Mouse (Mus musculus): ENCODE data around the gene Ocln. TPM values are rescaled to one million over a fixed set of nuclear protein-coding genes. Genes with fewer than 3 reads are reported as not detected.

Gene Ocln
- polyA plus RNA-seq, 1 experiment from 2014 or later, result 76.9 TPM

GRCm38 (mm10) chr13:100551371-100552008, 1.0 kb downstream of the Ocln start:
- Histone ChIP-seq H3K4me3 (ENCODE audit: low read depth, low read length) (peak overlapping the region; percentile 79), H3K9me3 (ENCODE audit: low read length) (no peaks in the 10 kb centered on the region), H3K4me2 (replicated peaks; ENCODE audit: low read depth, low read length) (peak overlapping the region; percentile 77), H3K9ac (replicated peaks; ENCODE audit: low read depth) (peak overlapping the region; percentile 72), H3K27me3 (replicated peaks; ENCODE audit: insufficient read depth, low read length) (peaks cover 7% of the 10 kb centered on the region), H3K4me1 (ENCODE audit: insufficient read depth, low read depth, low read length) (no peaks in the 10 kb centered on the region), H3K36me3 (ENCODE audit: insufficient read depth, low read length) (no peaks in the 10 kb centered on the region), H3K27ac (ENCODE audit: low read length) (peak overlapping the region; percentile 94)
- TF ChIP-seq CTCF (IDR thresholded peaks at IDR 0.05) (no peak), EP300 (IDR thresholded peaks at IDR 0.05) (no peak)
- ATAC-seq (peak; percentile 14), DNase-seq (ENCODE audit: low spot score) (peak; percentile 52)
- WGBS, result 2% methylated on average over 41 of the region's 41 CpGs

GRCm38 (mm10) chr13:100547269-100547668, 5.2 kb downstream of the Ocln start:
- no peak overlapping the region for H3K4me2 ChIP-seq (replicated peaks; ENCODE audit: low read depth, low read length)
- no peaks in the 10 kb centered on the region; the same call in 1 of the 2 replicates for H3K4me1 ChIP-seq (ENCODE audit: insufficient read depth, low read depth, low read length)
- H3K9me3 ChIP-seq (ENCODE audit: low read length), result no peaks in the 10 kb centered on the region
- TF ChIP-seq EP300 (IDR thresholded peaks at IDR 0.05) (no peak), CTCF (IDR thresholded peaks at IDR 0.05) (no peak)
- peaks cover 2% of the 10 kb centered on the region for H3K27me3 ChIP-seq (replicated peaks; ENCODE audit: insufficient read depth, low read length)
- H3K4me3 ChIP-seq (ENCODE audit: low read depth, low read length), result no peak overlapping the region
- ATAC-seq (no peak), DNase-seq (ENCODE audit: low spot score) (no peak)
- no peak overlapping the region for H3K27ac ChIP-seq (ENCODE audit: low read length)
- 65% methylated on average over 5 of the region's 5 CpGs for WGBS
- no peaks in the 10 kb centered on the region for H3K36me3 ChIP-seq (ENCODE audit: insufficient read depth, low read length)
- no peak overlapping the region for H3K9ac ChIP-seq (replicated peaks; ENCODE audit: low read depth)

DNA sequence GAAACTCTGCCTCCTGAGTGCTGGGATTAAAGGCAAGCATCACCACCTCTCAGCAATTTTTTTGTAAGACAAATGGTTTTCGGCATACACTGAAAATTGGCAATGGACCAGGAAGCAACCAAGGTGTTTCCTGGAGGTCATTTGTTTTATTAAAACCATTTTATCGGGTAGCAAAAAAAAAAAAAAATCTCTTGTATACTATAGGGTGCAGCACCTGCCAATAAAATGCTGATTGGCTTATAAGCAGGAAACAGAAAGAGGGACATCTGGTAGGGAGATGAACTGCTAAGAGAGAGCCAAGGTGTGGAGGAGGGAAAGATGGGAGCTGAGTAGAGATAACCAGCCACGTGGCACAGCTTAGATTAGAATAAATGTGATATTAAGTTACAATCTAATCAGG, 7.0 kb downstream of the Ocln start:
- no peaks in the 10 kb centered on the region for H3K9me3 ChIP-seq (ENCODE audit: low read length)
- no peaks in the 10 kb centered on the region for H3K36me3 ChIP-seq (ENCODE audit: insufficient read depth, low read length)
- DNase-seq (ENCODE audit: low spot score), result no peak
- H3K4me2 ChIP-seq (replicated peaks; ENCODE audit: low read depth, low read length), result no peak overlapping the region
- no peak overlapping the region for H3K4me3 ChIP-seq (ENCODE audit: low read depth, low read length)
- ATAC-seq, result no peak
- 45% methylated on average over 3 of the region's 3 CpGs for WGBS
- H3K27ac ChIP-seq (ENCODE audit: low read length), result no peak overlapping the region
- no peak for TF ChIP-seq CTCF (IDR thresholded peaks at IDR 0.05)
- TF ChIP-seq EP300 (IDR thresholded peaks at IDR 0.05), result no peak
- no peaks in the 10 kb centered on the region for H3K27me3 ChIP-seq (replicated peaks; ENCODE audit: insufficient read depth, low read length)
- H3K4me1 ChIP-seq (ENCODE audit: insufficient read depth, low read depth, low read length), result no peaks in the 10 kb centered on the region; the same call in 1 of the 2 replicates
- H3K9ac ChIP-seq (replicated peaks; ENCODE audit: low read depth), result no peak overlapping the region

DNA sequence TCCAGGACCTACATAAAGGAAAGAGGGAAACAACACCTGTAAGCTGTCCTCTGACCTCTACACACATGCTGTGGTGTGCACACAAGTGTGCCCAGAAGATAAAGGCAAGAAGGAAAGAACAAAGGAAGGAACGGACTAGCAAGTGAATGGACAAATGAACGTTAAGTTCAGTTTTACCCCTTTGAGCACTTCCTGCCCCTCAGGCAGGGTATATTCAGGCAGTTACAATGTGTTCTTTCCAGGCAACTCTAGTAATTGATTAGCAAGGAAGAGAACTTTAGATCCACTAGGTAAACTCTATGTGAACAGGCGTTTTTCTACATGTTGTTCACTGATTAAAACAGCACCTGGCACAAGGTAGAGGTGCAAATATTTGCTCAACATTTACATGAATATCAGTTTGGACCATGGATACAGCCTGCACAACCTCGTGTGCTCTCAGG, 8.3 kb downstream of the Ocln start:
- Histone ChIP-seq H3K4me1 (ENCODE audit: insufficient read depth, low read depth, low read length) (no peaks in the 10 kb centered on the region; the same call in 1 of the 2 replicates), H3K4me3 (ENCODE audit: low read depth, low read length) (no peak overlapping the region), H3K9ac (replicated peaks; ENCODE audit: low read depth) (no peak overlapping the region), H3K27me3 (replicated peaks; ENCODE audit: insufficient read depth, low read length) (no peaks in the 10 kb centered on the region), H3K27ac (ENCODE audit: low read length) (no peak overlapping the region), H3K36me3 (ENCODE audit: insufficient read depth, low read length) (no peaks in the 10 kb centered on the region), H3K4me2 (replicated peaks; ENCODE audit: low read depth, low read length) (no peak overlapping the region), H3K9me3 (ENCODE audit: low read length) (no peaks in the 10 kb centered on the region)
- 37% methylated on average over 4 of the region's 4 CpGs for WGBS
- no peak for TF ChIP-seq EP300 (IDR thresholded peaks at IDR 0.05)
- TF ChIP-seq CTCF (IDR thresholded peaks at IDR 0.05), result no peak
- ATAC-seq (no peak), DNase-seq (ENCODE audit: low spot score) (no peak)

- no peak overlapping the region for H3K4me2 ChIP-seq (replicated peaks; ENCODE audit: low read depth, low read length)
- no peaks in the 10 kb centered on the region for H3K36me3 ChIP-seq (ENCODE audit: insufficient read depth, low read length)
- H3K9ac ChIP-seq (replicated peaks; ENCODE audit: low read depth), result no peak overlapping the region
- TF ChIP-seq CTCF (IDR thresholded peaks at IDR 0.05) (no peak), EP300 (IDR thresholded peaks at IDR 0.05) (no peak)
- no peaks in the 10 kb centered on the region; the same call in 1 of the 2 replicates for H3K4me1 ChIP-seq (ENCODE audit: insufficient read depth, low read depth, low read length)
- no peak overlapping the region for H3K27ac ChIP-seq (ENCODE audit: low read length)
- H3K9me3 ChIP-seq (ENCODE audit: low read length), result no peaks in the 10 kb centered on the region
- H3K4me3 ChIP-seq (ENCODE audit: low read depth, low read length), result no peak overlapping the region
- DNase-seq (ENCODE audit: low spot score) (no peak), ATAC-seq (peak; percentile 32; the same call in 1 of the 2 replicates)
- WGBS, result 46% methylated on average over 10 of the region's 10 CpGs
- H3K27me3 ChIP-seq (replicated peaks; ENCODE audit: insufficient read depth, low read length), result no peaks in the 10 kb centered on the region
These were observed 9.3 kb downstream of the Ocln start for GRCm38 (mm10) chr13:100543011-100543767.

GRCm38 (mm10) chr13:100536149-100536548, 16.4 kb downstream of the Ocln start:
- H3K27ac ChIP-seq (ENCODE audit: low read length), result no peak overlapping the region
- WGBS, result 68% methylated on average over 3 of the region's 3 CpGs

More at GRCm38 (mm10) chr13:100536149-100536548, 16.4 kb downstream of the Ocln start:
- Histone ChIP-seq H3K9me3 (ENCODE audit: low read length) (no peaks in the 10 kb centered on the region), H3K27me3 (replicated peaks; ENCODE audit: insufficient read depth, low read length) (no peaks in the 10 kb centered on the region), H3K9ac (replicated peaks; ENCODE audit: low read depth) (no peak overlapping the region), H3K4me1 (ENCODE audit: insufficient read depth, low read depth, low read length) (peaks cover 4% of the 10 kb centered on the region; the same call in 1 of the 2 replicates), H3K36me3 (ENCODE audit: insufficient read depth, low read length) (no peaks in the 10 kb centered on the region), H3K4me3 (ENCODE audit: low read depth, low read length) (no peak overlapping the region), H3K4me2 (replicated peaks; ENCODE audit: low read depth, low read length) (no peak overlapping the region)
- no peak for ATAC-seq
- DNase-seq (ENCODE audit: low spot score), result no peak
- TF ChIP-seq EP300 (IDR thresholded peaks at IDR 0.05) (no peak), CTCF (IDR thresholded peaks at IDR 0.05) (no peak)

Data from lung, postnatal 0 days (tissue).